Mouse (Mus musculus) E14TG2a.4 (cell line): Measurements from ENCODE around the gene Olfr548-ps1.

Source experiments
- H3K27me3 ChIP-seq: 2 replicates; pipeline ENCODE4 v1.6.1; 2014; ENCODE audit warnings: low read length, control low read depth; ENCODE audit not compliant: insufficient read depth
- H3K36me3 ChIP-seq: 2 replicates; pipeline ENCODE4 v1.6.1; 2014; ENCODE audit warnings: low read length, control low read depth; ENCODE audit not compliant: insufficient read depth
- H3K4me1 ChIP-seq: replicated peaks from 2 replicates; pipeline ENCODE4 v1.6.1; 2014; ENCODE audit warnings: low read depth, low read length, control low read depth
- H3K4me3 ChIP-seq: replicated peaks from 2 replicates; pipeline ENCODE4 v1.5.1; 2014; ENCODE audit warnings: mild to moderate bottlenecking, low read length
- H3K9me3 ChIP-seq: 2 replicates; pipeline ENCODE4 v1.6.1; 2014; ENCODE audit warnings: low read length, control low read depth
- CTCF ChIP-seq: conservative IDR thresholded peaks from 2 replicates; pipeline ENCODE4 v1.5.1; 2014; ENCODE audit warnings: low read length
- NANOG ChIP-seq: IDR thresholded peaks from 2 replicates; pipeline ENCODE4 v1.6.1; 2014; ENCODE audit warnings: borderline replicate concordance, low read length, mixed read lengths
- POU5F1 ChIP-seq: IDR thresholded peaks from 2 replicates; pipeline ENCODE4 v1.6.1; 2014; ENCODE audit warnings: low read length, borderline replicate concordance

The Olfr548-ps1 gene

DNA sequence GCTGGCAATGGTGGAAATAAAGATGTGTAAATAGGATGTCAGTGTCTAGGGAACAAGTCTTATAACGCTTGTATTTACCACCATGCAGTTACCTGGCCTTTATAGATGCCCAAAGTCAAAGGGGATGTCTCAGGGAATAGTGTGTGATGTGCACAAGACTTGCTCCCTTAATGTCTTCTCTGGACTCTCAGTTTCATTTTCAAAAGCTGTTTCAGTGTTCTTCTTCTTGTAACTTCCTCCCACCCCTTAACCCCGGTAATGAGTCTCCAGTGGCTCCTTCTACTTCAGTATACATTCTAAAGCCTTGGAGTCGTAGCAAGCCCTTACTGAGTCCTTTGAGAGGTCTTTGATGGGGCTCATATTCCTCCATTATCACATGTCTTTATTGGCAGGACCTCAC, 12.6 kb downstream of the Olfr548-ps1 start:
- H3K4me3 ChIP-seq = no peak overlapping the region
- no peaks in the 10 kb centered on the region for H3K4me1 ChIP-seq
- no peaks in the 10 kb centered on the region for H3K27me3 ChIP-seq
- TF ChIP-seq POU5F1 (no peak), CTCF (no peak), NANOG (no peak)
- H3K36me3 ChIP-seq = no peaks in the 10 kb centered on the region
- H3K9me3 ChIP-seq = no peaks in the 10 kb centered on the region

DNA sequence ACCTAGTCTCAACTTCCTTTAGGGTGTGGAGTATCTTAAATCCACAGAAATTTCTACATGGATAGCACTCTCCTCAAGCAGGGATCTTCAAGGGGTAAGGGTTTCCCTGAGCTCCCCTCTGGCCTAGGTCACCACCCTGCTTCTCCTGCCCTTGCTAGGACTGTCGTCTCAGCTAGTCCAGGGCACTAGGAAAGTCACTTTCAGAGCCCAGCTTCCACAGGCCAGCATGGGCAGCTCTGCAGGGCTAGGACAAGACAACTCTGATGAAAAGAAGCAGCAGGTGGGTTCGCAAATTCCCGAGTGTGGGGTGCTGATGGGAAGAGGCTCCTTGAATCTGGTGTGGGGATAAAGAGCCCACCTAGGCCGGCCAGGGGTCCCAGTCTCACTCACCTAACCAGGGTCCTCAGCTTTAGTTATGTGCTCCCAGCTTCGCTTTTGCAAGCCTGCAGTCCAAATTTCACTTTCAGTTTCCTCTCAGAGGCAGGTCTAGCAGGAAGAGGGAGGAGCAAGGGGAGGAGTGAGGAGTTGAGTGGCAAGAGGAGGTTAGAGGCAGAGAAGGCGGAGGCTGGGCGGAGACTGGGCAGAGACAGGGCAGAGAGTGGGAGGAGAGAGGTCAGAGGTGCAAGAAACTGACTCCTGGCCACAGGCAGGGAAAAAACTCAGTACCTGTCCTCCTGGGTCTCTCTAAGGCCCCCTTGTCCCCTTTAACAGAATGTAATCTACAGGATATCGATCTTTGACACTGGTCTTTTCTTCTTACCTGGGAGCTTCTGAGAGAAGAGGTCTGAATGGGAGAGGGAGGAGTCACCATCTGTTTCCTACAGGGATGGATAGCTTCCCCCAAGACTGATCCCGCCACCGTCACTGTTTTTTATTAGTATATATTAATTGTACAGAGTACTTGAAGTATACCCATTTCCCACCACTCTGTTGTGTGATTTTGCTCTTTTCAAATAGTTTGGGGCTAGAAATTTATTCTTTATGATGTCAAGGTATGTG, 24.6 kb downstream of the Olfr548-ps1 start, which contains the start of gene Trim21:
Trim21 (minus strand) TSS at position 488 of the 999 bp plus-strand sequence.
- Histone ChIP-seq H3K4me1 (peaks cover 8% of the 10 kb centered on the region), H3K36me3 (0 out of 2 replicates have a peak, but pooled peaks cover 3% of the 10 kb centered on the region), H3K9me3 (no peaks in the 10 kb centered on the region), H3K4me3 (peak within 1 kb of the TSS; percentile 61), H3K27me3 (no peaks in the 10 kb centered on the region)
- TF ChIP-seq CTCF (no peak), NANOG (no peak), POU5F1 (no peak)

DNA sequence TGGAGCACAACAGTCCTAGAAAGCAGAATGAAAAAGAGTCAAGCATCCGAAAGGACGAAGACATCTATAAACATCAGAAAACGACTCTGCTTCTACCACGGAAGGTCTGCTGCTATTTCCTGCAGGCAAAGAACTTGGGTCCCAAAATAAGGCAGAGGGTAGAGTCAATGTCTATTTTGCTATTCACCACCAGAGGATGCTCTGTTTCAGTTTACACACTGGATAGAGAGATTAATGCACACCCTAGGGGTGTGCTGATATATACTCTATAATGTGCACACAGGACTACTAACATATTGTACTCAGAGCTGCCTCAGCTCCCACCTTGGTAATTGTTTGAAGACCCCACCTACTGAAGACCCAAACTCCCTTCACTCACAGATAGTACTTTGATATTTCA, 25.5 kb downstream of the Olfr548-ps1 start:
- Histone ChIP-seq H3K4me3 (no peak overlapping the region), H3K36me3 (no peaks in the 10 kb centered on the region), H3K9me3 (no peaks in the 10 kb centered on the region), H3K4me1 (peaks cover 8% of the 10 kb centered on the region), H3K27me3 (no peaks in the 10 kb centered on the region)
- no peak for TF ChIP-seq NANOG
- peak; percentile 30; the same call in 1 of the 2 replicates for TF ChIP-seq CTCF

DNA sequence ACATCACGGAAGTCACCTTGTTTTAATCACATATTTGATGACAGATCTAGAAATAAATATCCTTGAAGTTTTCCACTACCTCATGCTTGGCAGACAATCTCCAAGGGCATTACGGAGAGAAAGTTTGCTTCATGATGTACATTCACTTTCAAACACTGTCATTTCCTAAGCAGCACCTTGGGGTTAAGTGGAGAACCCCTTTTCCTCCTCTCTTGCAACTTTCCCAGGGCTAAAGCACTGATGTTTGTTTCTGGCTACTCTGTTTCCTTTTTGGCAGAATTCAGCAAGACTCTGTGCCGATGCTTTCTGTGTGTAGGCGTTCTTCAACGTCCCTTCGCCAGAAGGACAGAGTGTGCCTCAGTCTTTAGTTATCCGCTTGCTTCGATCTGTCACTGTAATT, 30.4 kb downstream of the Olfr548-ps1 start, which contains the start of gene Olfr550:
Olfr550 (plus strand) TSS at position 301 of the 400 bp plus-strand sequence.
- Histone ChIP-seq H3K4me3 (no peak within 1 kb of the TSS), H3K4me1 (no peaks in the 10 kb centered on the region), H3K27me3 (no peaks in the 10 kb centered on the region), H3K36me3 (no peaks in the 10 kb centered on the region), H3K9me3 (no peaks in the 10 kb centered on the region)
- TF ChIP-seq NANOG (no peak), CTCF (no peak), POU5F1 (no peak)

DNA sequence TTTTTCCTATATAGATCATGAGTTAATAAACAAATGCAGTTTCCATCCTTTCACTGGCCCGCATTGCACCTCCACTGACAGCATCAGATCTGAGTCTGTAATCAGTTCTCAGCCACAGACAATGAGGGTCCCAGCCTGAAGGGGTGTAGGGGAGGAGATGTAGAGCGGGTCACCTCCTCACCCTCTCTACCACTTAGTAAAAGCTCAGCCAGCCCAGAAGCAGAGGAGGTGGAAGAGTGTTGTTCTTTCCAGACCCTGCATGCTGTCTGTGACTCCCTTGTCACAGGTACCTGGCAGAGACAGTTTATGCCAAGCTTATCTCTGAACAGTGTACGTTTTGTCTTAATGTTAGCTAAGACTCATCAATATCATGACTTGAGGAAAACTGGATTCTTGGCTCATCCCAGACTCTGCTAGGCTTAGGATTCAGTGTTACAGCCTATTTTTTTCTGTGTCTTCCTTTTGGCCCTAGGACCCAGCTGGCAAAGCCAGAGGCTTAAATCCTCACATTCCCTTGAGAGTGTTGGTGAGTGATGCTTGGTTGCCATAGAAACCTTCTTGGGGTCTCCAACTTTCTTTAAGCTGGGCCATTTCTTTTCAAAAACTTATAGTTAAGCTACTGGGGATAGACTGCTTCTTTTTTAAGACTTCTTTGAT, 32.6 kb downstream of the Olfr548-ps1 start:
- H3K27me3 ChIP-seq = no peaks in the 10 kb centered on the region
- no peaks in the 10 kb centered on the region for H3K36me3 ChIP-seq
- H3K4me1 ChIP-seq = no peaks in the 10 kb centered on the region
- H3K4me3 ChIP-seq = no peak overlapping the region
- no peak for TF ChIP-seq NANOG
- no peak for TF ChIP-seq POU5F1
- TF ChIP-seq CTCF = no peak
- no peaks in the 10 kb centered on the region for H3K9me3 ChIP-seq

DNA sequence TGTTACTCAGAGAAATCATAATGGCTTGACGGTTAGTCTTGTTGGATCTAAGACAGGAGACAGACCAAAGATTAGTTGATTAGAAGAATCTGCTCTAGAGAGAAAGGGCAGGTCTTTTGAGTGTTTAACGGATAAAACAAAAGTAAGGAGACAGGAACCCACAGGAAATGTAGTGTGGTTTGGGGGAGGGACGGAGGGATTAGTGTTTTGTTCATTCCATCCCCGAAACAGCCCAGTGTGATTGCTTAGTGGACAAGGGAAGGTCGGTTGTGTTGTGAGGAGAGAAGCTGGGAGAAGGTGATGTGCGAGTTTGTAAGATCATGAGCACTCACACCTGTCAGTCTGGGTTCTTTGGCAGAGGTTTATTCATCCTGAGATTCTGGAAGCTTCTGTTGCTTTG, 35.3 kb downstream of the Olfr548-ps1 start:
- Histone ChIP-seq H3K4me3 (no peak overlapping the region), H3K4me1 (no peaks in the 10 kb centered on the region), H3K9me3 (no peaks in the 10 kb centered on the region), H3K36me3 (no peaks in the 10 kb centered on the region), H3K27me3 (no peaks in the 10 kb centered on the region)
- TF ChIP-seq CTCF = no peak
- no peak for TF ChIP-seq POU5F1
- no peak for TF ChIP-seq NANOG

DNA sequence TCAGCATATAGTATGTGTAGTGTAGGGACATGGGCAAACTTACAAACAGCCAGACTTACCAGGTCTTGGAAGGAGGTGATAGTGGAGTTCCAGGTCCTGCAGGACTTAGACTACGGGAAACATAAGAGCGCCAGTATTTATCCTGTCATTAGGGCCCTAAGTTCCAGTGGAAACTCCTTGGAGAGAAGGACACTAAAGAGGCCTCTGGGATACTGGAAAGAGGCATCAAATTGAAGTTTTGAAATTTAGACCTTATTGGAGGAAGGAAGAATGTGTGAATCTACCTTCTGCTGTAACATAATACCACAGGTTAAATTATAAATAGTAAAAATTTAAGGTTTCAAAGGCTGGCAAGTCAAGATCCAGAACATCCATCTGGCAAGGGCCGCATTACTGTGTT, 51.1 kb downstream of the Olfr548-ps1 start, which contains the start of gene Olfr551:
Olfr551 (minus strand) TSS at position 101 of the 400 bp plus-strand sequence.
- Histone ChIP-seq H3K9me3 (no peaks in the 10 kb centered on the region), H3K4me3 (no peak within 1 kb of the TSS), H3K27me3 (no peaks in the 10 kb centered on the region), H3K4me1 (no peaks in the 10 kb centered on the region), H3K36me3 (no peaks in the 10 kb centered on the region)
- TF ChIP-seq POU5F1 (no peak), CTCF (no peak), NANOG (no peak)
